Mouse (Mus musculus) CD4-positive helper T cell, adult 2 months (primary cell): ENCODE results near the gene Sec31b.

Experiments
- DNase-seq: peaks from one replicate; pipeline ENCODE4 v3.0.0-alpha.2; 2012; ENCODE audit warnings: low read depth, missing footprints, low spot score

The Sec31b gene

DNA sequence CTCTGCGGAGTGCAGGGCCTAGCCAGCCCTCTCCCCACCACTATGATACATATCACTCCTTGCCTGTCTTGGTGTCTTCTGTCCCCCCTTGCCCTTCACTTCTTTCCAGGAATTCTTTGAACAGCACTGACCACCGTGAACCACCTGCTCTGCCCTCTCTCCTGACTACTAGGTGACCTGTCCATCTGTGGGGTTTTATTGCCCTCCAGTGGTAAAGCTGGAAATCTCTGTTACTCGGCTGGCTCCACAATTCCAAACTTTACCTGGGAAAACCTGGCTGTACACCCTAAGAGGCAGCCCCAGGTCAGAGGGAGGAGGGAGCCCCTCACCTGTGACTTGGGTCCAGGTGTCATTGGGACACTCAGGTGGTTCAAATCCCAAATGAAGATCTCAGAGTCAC is 10.3 kb downstream of the Sec31b start:
- no peak for DNase-seq

DNA sequence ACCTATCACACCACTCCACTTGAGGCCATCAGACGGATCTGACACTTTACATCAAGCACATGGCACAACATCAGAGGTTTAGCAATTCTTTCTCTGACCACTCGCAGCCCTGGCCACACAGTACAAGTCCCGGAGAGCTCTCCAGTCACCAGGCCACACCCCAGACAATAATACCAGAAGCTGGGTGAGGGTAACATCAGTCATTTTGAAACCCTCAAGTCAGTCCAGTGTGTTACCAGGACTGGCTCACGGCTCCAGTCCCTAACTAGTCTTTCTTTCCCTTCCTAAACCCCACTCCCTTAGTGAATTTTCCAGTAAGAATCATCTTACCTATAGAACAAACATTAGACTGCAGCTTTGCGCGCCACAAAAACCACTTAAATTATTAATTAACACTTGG is 15.6 kb downstream of the Sec31b start:
- no peak for DNase-seq

DNA sequence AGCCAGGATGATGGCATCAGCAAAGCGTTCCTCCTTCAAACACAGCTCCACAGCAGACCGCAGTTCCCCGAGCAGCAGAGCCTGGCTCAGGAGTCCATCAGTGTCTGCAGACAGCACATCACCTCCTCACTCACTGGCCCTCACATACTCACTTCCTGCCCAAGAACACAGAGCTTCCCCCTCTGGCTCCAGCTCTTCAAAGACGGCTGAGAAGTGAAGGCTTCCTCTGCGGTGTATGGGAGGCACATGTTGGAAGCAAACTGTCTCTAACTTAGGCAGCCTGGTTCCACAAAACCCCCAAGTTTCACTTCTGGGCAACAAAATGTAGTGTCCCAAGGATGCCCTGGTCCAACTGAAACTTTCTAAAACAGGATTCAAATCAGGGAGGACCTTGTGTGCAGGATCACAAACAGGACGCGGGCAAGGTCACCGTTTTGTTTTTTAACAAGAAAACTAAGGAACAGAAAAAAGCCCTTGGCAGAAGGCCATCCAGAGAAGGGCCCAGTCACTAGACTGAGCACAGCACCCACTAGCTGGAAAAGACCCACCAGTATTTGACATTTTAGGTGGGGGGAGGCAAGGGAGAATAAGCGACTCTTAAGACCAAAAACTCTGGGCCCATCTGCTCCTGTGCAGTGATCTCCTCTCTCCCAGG is 20.0 kb downstream of the Sec31b start:
- peak; percentile 12 for DNase-seq

DNA sequence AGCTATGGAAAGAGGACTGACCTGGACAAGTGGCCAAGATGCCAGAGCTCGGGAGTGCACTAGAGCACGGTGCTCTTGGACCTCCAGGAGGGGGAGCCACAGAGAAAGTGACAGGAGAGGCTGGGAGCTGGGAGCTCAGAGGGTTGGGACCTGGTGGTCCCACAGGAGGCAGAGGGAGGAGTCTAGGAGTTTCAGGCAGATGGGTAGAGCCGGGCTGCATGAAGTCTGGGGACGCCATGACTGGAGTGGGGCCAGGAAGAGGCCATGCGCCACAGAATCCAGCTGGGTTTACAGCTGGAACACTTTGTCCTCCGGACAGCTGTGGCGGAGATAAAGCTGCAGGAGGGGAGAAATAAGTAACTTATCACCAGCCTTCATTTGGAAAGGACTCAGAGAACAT is 26.5 kb downstream of the Sec31b start:
- DNase-seq = no peak

DNA sequence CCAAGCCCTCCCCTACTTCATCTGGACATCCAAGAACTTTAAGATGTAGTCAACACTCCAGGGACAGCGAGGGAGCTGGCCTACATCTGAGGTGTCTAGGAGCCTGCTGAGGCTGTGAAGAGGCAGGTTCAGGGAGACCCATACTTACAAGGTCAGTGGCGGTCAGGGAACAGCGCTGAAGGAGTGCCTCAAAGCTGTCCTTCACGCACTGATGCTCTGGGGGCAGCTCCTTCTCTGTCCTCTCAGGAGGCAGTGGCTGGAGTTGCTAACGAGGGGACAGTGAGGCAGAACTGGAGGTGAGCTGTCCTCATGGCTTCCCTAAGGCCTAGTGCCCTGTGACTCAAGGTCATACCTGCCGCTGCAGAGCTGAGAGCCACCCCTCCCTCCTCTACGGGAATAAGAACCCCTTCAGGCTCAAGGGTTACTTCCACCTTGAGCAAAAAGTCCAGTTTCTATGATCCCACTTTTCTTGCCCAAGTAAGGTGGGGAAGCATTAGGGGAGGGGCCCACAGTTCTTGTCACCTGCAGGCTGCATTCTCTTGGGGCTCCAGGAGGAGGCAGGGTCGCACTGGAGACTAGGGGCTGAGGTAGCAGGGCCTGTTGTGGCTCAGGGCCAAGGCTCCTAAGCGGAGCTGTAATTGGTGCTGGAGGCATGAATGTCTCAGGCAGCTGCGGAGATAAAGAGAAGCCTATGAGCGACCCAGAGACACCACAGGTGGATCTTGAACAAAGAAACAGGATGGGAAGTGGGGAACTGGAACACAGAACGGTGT is 27.5 kb downstream of the Sec31b start:
- no peak for DNase-seq

DNA sequence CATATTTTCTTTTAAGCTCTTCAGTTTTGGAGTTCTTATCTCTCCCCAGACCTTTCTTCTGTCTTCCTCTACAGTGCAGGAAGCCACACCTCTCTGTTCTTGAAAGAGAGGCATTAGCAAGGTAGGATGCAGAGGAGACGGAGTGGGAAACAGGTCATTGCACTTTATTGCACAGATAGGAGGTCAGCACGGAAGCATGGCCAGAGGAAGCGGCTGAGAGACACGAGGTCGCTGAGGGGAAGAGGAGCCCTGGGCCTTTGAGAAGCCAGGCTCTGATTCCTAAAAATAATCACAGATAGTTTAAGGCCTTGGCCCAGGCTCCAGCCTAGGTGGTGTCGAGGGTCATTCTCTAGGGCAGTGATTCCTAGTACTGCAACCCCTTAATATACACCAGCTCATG is 29.9 kb downstream of the Sec31b start:
- DNase-seq = no peak

DNA sequence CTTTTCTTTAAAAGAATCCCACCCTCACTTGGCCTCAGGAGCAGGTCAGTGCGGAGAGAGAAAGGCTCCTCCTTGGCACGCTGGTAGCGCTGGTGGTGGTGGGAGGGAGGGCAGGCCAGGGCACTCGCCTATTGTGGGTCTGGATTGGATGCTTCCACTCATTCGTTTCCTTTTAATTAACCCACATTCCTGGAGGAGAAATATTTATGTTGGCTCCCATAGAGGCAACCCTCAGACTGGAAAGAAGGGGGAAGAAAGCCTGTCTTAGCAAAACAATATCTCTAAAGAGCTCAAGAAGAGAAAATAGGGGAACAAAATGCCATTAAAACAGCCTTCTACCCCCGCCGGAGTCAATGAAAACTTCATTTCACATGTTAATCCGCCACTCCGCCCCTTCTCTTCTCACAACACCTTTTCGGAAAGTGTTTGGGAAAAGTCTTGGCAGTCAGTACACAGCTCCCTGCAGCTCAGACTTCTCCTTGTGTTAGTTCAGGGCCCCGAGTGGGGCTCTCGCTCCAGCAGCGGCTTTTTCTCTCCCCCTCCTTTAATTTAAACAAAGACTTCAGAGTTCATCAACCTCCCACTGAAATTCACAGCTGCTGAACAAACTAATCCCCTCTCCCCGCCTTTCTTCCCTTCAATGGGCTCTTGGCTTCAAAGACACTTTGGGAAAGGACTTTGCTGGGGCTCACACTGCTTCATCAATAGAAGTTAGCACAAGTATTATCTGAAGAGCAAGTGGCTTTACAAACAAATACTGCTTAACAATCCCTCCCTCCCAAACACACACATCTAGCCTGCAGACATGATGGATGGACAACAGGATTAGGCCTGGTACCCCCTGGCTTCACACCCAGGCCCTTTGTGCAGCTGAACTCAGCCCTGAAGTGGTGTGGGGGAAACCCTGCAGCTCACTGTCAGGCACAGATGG is 30.9 kb downstream of the Sec31b start:
- no peak for DNase-seq

DNA sequence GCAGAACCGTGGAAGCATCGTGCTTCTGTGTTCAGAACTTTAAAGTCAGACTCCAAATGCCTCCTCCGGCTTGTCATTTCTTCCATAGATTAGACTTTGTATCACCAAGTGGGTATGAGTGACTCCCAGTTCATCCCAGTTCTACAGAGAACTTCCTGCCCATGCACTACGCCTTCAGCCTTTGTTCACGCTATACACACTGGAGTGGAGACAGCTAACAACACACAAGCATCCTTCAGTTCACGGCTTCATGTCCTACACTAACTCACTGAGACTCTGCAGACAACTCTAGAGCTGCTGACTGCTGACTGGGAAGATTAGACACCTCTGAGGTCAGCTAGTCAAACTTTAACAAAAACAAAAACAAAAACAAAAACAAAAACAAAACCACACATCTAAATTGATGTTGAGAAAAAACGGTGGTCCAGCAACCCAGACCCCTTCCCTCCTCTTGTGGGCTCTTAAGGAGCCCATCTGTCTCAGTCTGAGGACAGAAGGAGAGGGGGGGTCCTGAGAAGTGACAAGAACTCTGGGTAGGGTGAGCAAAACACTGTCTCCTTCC is 31.7 kb downstream of the Sec31b start:
- DNase-seq = no peak

DNA sequence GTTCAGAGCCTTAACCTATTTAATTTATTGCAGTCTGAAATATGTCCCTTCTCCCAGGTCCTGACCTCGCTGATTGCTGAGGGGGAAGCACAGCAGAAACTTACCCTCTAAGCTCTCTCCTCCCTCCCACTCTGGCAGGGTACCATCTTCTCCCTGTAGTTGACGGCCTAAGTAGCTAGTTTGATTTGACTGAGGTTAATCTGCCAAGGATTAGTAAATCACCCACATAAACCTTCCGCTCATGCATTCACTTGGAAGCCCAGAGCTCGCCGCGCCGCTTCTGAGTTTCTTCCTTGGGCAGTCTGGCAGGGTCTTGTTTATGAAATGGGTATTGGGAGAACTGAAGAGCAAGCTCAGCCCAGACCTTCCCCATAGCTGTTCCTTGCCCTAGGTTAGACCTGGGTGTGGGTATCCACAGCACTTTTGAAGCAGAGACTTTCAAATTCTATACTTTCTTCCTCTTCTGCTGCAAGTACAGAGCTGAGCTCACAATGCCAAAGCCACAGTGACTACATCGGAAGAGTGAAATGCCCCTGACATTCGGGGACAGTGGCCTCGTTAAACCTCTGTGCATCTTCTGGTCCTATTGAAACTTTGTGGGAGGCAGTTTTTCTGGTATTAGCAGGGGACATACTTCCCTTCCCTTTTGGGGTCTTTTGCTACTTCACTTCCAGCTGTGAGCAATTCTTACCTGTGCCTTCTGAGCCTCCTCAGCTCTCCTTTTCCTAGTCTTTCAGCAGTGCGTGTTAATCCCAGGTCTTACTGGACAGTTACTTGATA is 32.4 kb downstream of the Sec31b start:
- no peak for DNase-seq

DNA sequence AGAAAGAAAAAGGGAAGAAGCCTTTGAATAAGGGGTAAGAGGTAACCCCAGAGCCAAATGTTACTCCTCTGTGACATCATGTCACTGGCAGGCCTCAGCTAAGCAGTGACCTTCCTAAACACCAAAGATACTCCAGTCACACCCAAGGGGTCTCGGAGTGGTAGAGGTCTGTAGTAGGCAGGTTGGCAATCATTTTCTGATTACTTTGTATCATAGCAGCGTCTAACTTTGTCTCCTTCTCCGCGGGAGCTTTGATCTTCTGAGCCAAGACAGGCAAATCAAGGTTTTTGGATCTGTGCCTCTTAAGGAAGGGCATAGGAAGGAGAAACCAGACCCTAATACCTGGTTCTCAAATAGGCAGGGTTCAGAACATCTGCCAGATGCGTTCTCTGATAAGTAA is 33.1 kb downstream of the Sec31b start:
- DNase-seq = no peak

DNA sequence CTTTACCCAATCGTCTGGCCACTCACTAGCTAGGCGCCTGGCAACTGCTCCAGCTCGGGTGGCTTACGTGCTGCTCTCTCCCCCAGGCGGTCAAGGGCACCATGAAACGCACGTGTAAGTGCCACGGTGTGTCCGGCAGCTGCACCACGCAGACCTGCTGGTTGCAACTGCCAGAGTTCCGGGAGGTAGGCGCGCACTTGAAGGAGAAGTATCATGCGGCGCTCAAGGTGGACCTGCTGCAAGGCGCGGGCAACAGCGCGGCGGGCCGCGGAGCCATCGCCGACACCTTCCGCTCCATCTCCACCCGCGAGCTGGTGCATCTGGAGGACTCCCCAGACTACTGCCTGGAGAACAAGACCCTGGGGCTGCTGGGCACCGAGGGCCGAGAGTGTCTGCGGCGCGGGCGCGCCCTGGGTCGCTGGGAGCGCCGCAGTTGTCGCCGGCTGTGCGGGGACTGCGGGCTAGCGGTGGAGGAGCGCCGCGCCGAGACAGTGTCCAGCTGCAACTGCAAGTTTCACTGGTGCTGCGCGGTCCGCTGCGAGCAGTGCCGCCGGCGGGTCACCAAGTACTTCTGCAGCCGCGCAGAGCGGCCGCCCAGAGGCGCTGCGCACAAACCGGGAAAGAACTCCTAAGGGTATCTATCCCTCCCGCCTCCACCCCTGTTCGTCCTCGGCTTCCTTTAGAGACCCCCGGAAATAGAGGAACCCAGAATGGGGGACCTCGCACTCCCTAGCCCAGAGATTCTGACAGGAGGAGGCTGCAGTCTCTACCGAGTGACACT is 34.0 kb downstream of the Sec31b start:
- no peak for DNase-seq

DNA sequence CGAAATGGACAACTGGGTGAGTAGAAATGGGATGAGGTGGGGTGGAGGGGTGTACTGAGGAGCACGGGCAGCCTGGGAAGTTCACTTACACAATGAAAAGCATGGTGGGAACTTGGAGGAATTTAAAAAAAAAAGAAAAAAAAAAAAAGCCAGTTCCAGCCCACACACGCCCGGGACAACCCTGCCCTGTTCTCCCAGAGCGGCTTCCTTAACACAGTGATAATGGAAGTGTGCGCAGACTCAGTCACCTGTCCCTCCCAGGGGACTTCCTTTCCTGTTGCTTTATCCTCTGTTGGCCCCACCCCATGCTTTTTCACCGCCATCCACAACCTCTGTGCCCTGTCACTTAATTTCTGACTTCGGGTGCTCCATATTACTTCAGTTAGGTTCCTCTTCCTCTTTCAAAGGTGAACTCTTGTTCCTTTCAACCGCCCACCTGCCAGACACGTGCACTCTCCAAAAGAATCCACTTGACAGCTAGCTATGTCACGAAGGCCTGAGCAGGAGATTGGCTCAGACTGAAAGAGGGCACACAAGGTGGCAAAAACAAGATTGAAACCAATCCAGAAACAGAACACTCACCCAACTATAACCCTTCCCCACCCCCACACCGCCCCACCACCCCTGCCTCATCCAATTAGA is 35.0 kb downstream of the Sec31b start:
- peak; percentile 38 for DNase-seq

DNA sequence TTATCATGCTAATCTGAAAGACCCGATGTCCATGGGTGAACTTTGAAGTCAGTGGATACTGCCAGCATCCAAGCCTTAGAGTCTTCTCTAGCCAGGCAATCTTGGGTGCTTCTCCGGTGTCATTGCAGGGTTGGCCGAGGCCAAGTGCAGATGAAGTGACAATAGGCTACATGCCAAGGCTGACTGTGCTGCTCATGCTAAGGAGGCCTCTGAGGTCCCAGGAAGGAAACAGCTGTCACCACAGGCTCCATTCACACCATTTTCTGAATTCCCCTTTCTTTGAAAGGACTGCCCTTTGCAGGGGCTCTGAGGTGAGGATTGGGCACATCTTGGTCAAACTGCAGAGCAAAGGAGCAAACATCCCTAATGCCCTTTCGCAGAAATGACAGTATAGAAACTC is 42.9 kb downstream of the Sec31b start:
- no peak for DNase-seq

DNA sequence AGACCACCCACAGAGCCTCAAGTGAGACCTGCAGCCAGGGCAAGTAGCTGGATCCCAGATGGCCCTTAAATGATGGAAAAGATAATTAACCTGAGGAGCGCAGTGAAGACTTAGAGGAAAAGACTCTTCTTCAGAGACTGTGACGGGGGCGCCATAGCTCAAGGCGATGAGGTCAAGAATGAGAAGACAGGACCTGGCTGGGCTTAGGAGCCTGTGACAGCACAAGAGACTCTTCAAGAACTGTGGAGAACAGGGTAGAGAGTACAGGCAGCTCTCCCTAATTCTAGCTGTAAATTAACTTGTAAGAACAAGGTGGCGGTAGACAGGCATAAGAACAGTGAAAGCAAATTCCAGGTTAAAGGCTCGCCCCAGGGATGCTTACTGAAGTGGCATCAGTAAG is 43.7 kb downstream of the Sec31b start:
- no peak for DNase-seq

DNA sequence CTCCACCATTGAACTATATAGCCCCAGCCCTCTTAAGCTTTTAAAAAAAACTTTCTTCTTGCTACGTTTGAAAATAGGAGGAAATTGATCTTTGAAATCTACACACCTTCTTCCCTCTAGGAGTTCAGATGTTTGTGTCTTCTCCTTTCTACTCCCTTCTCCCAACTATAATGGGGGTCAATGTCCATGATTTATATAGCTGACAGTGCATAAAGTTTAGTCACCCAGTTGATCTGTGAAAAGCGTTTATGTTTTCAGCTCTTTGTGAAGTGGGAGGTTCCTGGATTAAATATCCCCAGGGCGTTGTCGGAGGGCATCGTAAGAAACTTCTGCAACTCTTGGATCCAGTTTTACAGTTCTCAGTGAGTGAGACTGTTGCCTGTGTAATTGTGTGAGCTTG is 45.4 kb downstream of the Sec31b start:
- DNase-seq = no peak

DNA sequence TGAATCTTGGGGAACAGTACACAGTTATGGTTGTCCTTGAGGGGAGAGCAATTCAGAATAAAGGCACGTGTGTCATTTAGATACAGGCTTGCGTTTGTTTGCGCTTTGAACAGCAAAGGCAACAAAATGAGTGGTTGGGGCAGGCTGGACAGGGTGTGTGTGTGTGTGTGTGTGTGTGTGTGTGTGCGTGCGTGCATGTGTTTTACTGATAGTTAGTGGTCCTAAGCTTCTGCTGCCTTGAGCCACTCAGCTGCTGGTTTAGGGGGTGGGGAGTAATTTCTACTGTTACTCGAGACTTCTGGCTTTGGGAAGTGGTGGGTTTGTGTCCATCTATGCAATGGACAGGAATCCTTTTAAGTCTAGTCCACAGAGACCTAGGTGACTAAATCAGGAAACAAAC is 46.7 kb downstream of the Sec31b start:
- no peak for DNase-seq

DNA sequence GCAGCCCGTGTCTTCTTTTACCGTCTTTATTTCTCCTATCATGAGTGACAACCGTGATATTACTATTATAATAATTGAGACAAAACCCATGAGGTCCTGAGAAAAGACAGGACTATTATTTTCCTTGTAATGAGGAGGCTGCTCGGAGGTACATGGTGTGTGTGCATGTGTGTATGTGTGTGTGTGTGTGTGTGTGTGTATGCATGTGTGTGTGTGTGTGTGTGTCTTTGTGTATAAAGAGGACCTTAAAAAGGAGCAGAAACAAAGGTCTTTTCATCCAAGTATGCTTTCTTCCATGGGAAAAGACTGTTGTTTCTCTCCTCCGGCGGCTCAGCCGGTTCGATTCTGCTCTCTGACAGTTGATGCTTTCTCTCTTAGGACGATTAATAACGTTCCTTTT is 48.7 kb downstream of the Sec31b start:
- no peak for DNase-seq

DNA sequence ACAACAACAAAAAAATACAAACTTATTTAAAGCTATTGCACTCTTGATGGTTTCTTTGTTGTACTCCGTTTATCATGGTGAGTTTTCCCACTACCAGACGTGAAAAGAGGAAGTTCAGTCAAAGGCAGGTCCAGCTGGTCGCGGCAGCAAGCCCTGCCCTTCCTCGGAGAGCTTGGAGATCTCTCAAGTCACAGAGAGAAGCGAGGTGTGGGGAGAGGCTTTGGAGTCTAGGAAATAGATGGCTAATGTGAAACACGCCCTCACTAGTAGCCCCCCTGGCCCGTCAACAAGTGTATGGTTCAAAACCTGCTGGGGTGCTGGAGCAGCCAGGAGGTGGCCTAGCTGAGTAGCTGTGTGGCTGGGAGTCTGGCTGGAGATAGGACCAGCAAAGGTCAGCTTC is 49.2 kb downstream of the Sec31b start:
- DNase-seq = no peak

DNA sequence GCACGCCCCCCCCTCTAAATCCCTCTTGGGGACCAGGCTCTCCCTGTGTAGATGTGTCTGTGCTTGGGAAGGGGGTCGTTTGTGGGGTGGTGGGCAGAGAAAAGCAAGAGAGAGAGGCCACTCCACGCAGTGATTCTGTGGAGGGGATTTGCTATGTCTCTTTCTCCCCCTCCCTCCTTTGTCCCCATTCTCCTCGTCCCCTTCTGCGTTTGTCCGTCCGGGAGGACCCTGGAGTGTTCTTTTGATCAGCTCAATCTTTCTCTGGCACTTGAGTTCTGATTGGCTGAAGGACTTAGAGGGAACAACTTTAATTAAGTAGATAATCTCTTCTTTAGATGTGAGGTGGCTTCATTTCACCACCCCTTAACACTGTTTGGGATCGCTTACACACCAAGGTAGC is 52.5 kb downstream of the Sec31b start, which contains the start of gene Wnt8b:
TSS of gene Wnt8b (plus strand) at position 345 of the 400 bp plus-strand sequence.
- no peak for DNase-seq

DNA sequence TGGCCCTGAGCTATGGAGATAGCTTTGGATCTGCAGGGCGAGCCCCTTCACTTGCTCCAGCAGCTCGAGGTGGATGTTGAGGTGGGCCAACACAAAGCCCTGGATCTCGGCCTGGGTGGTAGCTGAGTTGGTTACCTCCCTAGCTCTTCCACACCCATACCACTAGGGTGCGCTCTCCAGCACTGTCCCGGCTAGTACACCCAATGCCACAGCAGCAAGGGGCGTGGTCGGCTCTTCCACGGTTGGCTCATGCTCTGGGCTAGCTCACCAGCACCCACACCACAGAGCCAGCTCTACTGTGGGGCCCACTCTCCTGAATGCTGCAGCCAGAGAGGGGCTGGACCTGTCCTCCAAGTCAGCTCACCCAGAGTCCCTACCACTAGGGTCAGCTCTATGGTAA is 58.4 kb downstream of the Sec31b start:
- peak; percentile 61 for DNase-seq
